Mouse (Mus musculus): ENCODE data around the gene Vmn2r90. TPM values are rescaled to one million over a fixed set of nuclear protein-coding genes. Genes with fewer than 3 reads are reported as not detected.
A peak's percentile ranks its signal among the peaks of the same experiment; 100 is the strongest.
"Not testable (repeated sequence)": the region's sequence is repeated elsewhere in the genome, so short reads cannot be mapped to it uniquely, and the experiment has no call there.

Gene Vmn2r90
- polyA plus RNA-seq (2014; fragmentation: Nextera tagmentation; extraction: Ambion mirVana), result not detected in 2 replicates

GRCm38 (mm10) chr17:17703447-17703846, at the start of gene Vmn2r90:
TSS of gene Vmn2r90 (plus strand) at chr17:17703747.
- no peak within 1 kb of the TSS for H3K27ac ChIP-seq (ENCODE audit: low read depth, low read length)
- H3K4me1 ChIP-seq (replicated peaks; ENCODE audit: control insufficient read depth, insufficient read depth, low read length), result no peaks in the 10 kb centered on the region
- no peak within 1 kb of the TSS for H3K9ac ChIP-seq (ENCODE audit: low read depth, low read length)
- ATAC-seq (replicated peaks; ENCODE audit: low FRiP score) (no peak), DNase-seq (ENCODE audit: low spot score) (no peak)
- no peak within 1 kb of the TSS for H3K4me3 ChIP-seq (ENCODE audit: low read depth, low read length)
- no peaks in the 10 kb centered on the region for H3K9me3 ChIP-seq (ENCODE audit: control insufficient read depth, low read length)
- no peaks in the 10 kb centered on the region for H3K27me3 ChIP-seq (replicated peaks; ENCODE audit: control insufficient read depth, insufficient read depth, low read length)
- WGBS, result 55% methylated on average over 1 of the region's 1 CpGs
- H3K4me2 ChIP-seq, result no peak within 1 kb of the TSS
- H3K36me3 ChIP-seq (ENCODE audit: control insufficient read depth, insufficient read depth, low read length), result no peaks in the 10 kb centered on the region

GRCm38 (mm10) chr17:17654997-17655828, 48.3 kb upstream of the Vmn2r90 start:
- H3K27me3 ChIP-seq (replicated peaks; ENCODE audit: control insufficient read depth, insufficient read depth, low read length), result no peaks in the 10 kb centered on the region
- peak; percentile 31 for DNase-seq (ENCODE audit: low spot score)
- no peak overlapping the region for H3K27ac ChIP-seq (ENCODE audit: low read depth, low read length)
- H3K4me2 ChIP-seq, result 0 out of 2 replicates have a peak overlapping the region, but pooled peaks have one; percentile 22
- no peaks in the 10 kb centered on the region for H3K4me1 ChIP-seq (replicated peaks; ENCODE audit: control insufficient read depth, insufficient read depth, low read length)
- H3K9ac ChIP-seq (ENCODE audit: low read depth, low read length), result no peak overlapping the region
- ATAC-seq (replicated peaks; ENCODE audit: low FRiP score), result no peak
- H3K4me3 ChIP-seq (ENCODE audit: low read depth, low read length), result no peak overlapping the region
- 18% methylated on average over 10 of the region's 10 CpGs for WGBS
- no peaks in the 10 kb centered on the region for H3K36me3 ChIP-seq (ENCODE audit: control insufficient read depth, insufficient read depth, low read length)
- H3K9me3 ChIP-seq (ENCODE audit: control insufficient read depth, low read length), result no peaks in the 10 kb centered on the region

GRCm38 (mm10) chr17:17655829-17656176, 47.7 kb upstream of the Vmn2r90 start:
- WGBS, result 30% methylated on average over 2 of the region's 2 CpGs
- DNase-seq (ENCODE audit: low spot score) (no peak), ATAC-seq (replicated peaks; ENCODE audit: low FRiP score) (no peak)
- H3K4me1 ChIP-seq (replicated peaks; ENCODE audit: control insufficient read depth, insufficient read depth, low read length), result no peaks in the 10 kb centered on the region
- no peak overlapping the region for H3K4me3 ChIP-seq (ENCODE audit: low read depth, low read length)
- H3K9ac ChIP-seq (ENCODE audit: low read depth, low read length), result no peak overlapping the region
- no peak overlapping the region for H3K4me2 ChIP-seq
- H3K27me3 ChIP-seq (replicated peaks; ENCODE audit: control insufficient read depth, insufficient read depth, low read length), result no peaks in the 10 kb centered on the region
- H3K27ac ChIP-seq (ENCODE audit: low read depth, low read length), result no peak overlapping the region
- H3K36me3 ChIP-seq (ENCODE audit: control insufficient read depth, insufficient read depth, low read length), result no peaks in the 10 kb centered on the region
- no peaks in the 10 kb centered on the region for H3K9me3 ChIP-seq (ENCODE audit: control insufficient read depth, low read length)

DNA sequence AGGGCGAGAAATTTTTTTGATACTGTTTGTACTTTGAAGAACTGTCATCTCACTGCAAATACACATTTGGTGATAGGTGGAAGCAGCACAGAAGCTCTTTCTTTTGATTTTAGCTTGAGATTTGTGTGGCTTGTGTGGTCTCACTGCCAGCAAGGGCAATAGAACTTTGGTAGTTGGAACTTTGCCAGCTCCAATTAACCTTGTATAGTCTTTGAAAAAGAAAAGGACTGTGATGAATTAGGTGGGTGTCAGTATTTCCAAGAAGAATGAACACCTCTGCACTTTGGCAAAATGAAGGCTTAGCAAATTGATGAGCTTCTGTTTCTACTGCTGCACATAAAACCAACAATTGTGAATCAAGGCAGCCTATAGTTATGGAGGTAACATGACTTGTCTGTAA, 24.8 kb upstream of the Vmn2r90 start:
- H3K4me1 ChIP-seq (replicated peaks; ENCODE audit: control insufficient read depth, insufficient read depth, low read length), result no peaks in the 10 kb centered on the region
- no peak overlapping the region for H3K27ac ChIP-seq (ENCODE audit: low read depth, low read length)
- no peaks in the 10 kb centered on the region for H3K36me3 ChIP-seq (ENCODE audit: control insufficient read depth, insufficient read depth, low read length)
- no peak for ATAC-seq (replicated peaks; ENCODE audit: low FRiP score)
- 72% methylated on average over 1 of the region's 1 CpGs for WGBS
- no peaks in the 10 kb centered on the region for H3K9me3 ChIP-seq (ENCODE audit: control insufficient read depth, low read length)
- H3K9ac ChIP-seq (ENCODE audit: low read depth, low read length), result no peak overlapping the region
- no peak overlapping the region for H3K4me2 ChIP-seq
- H3K4me3 ChIP-seq (ENCODE audit: low read depth, low read length), result no peak overlapping the region
- H3K27me3 ChIP-seq (replicated peaks; ENCODE audit: control insufficient read depth, insufficient read depth, low read length), result no peaks in the 10 kb centered on the region
- DNase-seq (ENCODE audit: low spot score), result no peak

DNA sequence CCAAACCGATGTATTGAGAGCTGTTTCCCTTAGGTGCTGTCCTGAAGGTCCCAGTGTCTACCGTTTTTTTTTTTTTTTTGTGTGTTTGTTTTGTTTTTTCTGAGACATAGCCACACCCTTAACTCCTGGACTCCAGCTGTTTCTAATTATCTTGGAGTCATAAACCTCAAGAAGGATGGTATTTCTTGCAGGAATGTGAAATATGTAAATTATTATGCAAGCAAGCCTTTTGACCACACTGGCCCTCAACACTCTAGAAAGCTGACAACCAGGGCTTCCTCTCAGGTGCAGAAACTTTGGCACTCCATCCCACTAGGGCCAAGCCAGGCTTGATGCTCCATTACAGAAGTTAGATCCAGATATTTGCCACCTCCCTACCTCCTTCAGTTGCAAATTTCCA, 12.9 kb upstream of the Vmn2r90 start:
- Histone ChIP-seq H3K4me3 (ENCODE audit: low read depth, low read length) (no peak overlapping the region), H3K36me3 (ENCODE audit: control insufficient read depth, insufficient read depth, low read length) (no peaks in the 10 kb centered on the region), H3K9me3 (ENCODE audit: control insufficient read depth, low read length) (no peaks in the 10 kb centered on the region), H3K27me3 (replicated peaks; ENCODE audit: control insufficient read depth, insufficient read depth, low read length) (no peaks in the 10 kb centered on the region), H3K9ac (ENCODE audit: low read depth, low read length) (no peak overlapping the region), H3K4me1 (replicated peaks; ENCODE audit: control insufficient read depth, insufficient read depth, low read length) (no peaks in the 10 kb centered on the region), H3K27ac (ENCODE audit: low read depth, low read length) (no peak overlapping the region), H3K4me2 (no peak overlapping the region)
- 70% methylated on average over 2 of the region's 2 CpGs for WGBS
- DNase-seq (ENCODE audit: low spot score) (no peak), ATAC-seq (replicated peaks; ENCODE audit: low FRiP score) (no peak)

DNA sequence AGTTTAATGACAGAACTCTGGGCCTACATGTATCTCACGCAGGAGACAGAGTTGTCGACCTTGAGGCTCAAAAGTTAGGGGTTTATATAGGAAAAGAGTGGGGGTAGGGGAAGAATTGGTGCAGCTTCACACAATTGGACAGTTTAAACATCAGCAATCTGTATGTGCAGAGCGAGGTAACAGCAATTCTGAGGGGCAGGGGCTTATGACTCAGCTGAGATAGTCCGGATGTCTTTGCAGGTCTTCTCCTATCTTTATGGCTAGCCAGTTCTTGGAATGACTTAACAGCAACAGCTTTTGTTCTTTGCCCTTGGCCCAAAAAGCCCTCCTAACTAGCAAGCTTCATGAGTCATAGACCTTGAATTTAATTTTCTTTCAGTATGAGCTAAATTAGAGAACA, 28.8 kb downstream of the Vmn2r90 start:
- not testable (repeated sequence) for H3K9ac ChIP-seq (ENCODE audit: low read depth, low read length); H3K27ac ChIP-seq (ENCODE audit: low read depth, low read length); DNase-seq (ENCODE audit: low spot score); H3K9me3 ChIP-seq (ENCODE audit: control insufficient read depth, low read length); H3K4me1 ChIP-seq (replicated peaks; ENCODE audit: control insufficient read depth, insufficient read depth, low read length); H3K36me3 ChIP-seq (ENCODE audit: control insufficient read depth, insufficient read depth, low read length); H3K27me3 ChIP-seq (replicated peaks; ENCODE audit: control insufficient read depth, insufficient read depth, low read length); ATAC-seq (replicated peaks; ENCODE audit: low FRiP score); H3K4me2 ChIP-seq; H3K4me3 ChIP-seq (ENCODE audit: low read depth, low read length)
- 77% methylated on average over 4 of the region's 4 CpGs for WGBS

DNA sequence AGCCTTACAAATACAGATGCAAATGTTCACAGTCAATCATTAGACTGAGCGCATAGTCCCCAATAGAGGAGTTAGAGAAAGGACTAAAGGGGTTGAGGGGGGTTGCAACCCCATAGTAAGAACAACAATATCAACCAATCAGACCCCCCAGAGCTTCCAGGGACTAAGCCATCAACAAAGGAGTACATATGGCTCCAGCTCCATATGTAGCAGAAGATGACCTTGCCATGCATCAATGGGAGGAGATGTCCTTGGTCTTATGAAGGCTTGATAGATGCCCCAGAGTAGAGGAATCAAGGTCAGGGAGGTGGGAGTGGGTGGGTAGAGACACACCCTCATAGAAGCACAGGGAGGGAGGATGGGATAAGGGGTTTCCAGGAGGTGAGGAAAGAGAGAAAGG, 35.1 kb downstream of the Vmn2r90 start:
- H3K27me3 ChIP-seq (replicated peaks; ENCODE audit: control insufficient read depth, insufficient read depth, low read length), result no peaks in the 10 kb centered on the region
- peaks cover 2% of the 10 kb centered on the region; the same call in 1 of the 2 replicates for H3K9me3 ChIP-seq (ENCODE audit: control insufficient read depth, low read length)
- no peaks in the 10 kb centered on the region for H3K4me1 ChIP-seq (replicated peaks; ENCODE audit: control insufficient read depth, insufficient read depth, low read length)
- H3K9ac ChIP-seq (ENCODE audit: low read depth, low read length), result no peak overlapping the region
- DNase-seq (ENCODE audit: low spot score) (no peak), ATAC-seq (replicated peaks; ENCODE audit: low FRiP score) (no peak)
- H3K4me3 ChIP-seq (ENCODE audit: low read depth, low read length), result no peak overlapping the region
- H3K4me2 ChIP-seq, result no peak overlapping the region
- no peak overlapping the region for H3K27ac ChIP-seq (ENCODE audit: low read depth, low read length)
- WGBS, result 76% methylated on average over 1 of the region's 1 CpGs
- no peaks in the 10 kb centered on the region for H3K36me3 ChIP-seq (ENCODE audit: control insufficient read depth, insufficient read depth, low read length)

GRCm38 (mm10) chr17:17739300-17739699, 35.8 kb downstream of the Vmn2r90 start:
- not testable (repeated sequence) for H3K9ac ChIP-seq (ENCODE audit: low read depth, low read length); H3K9me3 ChIP-seq (ENCODE audit: control insufficient read depth, low read length); H3K4me3 ChIP-seq (ENCODE audit: low read depth, low read length); H3K27ac ChIP-seq (ENCODE audit: low read depth, low read length); H3K4me1 ChIP-seq (replicated peaks; ENCODE audit: control insufficient read depth, insufficient read depth, low read length); H3K27me3 ChIP-seq (replicated peaks; ENCODE audit: control insufficient read depth, insufficient read depth, low read length); H3K4me2 ChIP-seq; ATAC-seq (replicated peaks; ENCODE audit: low FRiP score); DNase-seq (ENCODE audit: low spot score); H3K36me3 ChIP-seq (ENCODE audit: control insufficient read depth, insufficient read depth, low read length)
- WGBS, result 90% methylated on average over 7 of the region's 7 CpGs

- H3K27ac ChIP-seq (ENCODE audit: low read depth, low read length); H3K9me3 ChIP-seq (ENCODE audit: control insufficient read depth, low read length); H3K4me1 ChIP-seq (replicated peaks; ENCODE audit: control insufficient read depth, insufficient read depth, low read length); ATAC-seq (replicated peaks; ENCODE audit: low FRiP score); H3K36me3 ChIP-seq (ENCODE audit: control insufficient read depth, insufficient read depth, low read length); H3K9ac ChIP-seq (ENCODE audit: low read depth, low read length); DNase-seq (ENCODE audit: low spot score); H3K27me3 ChIP-seq (replicated peaks; ENCODE audit: control insufficient read depth, insufficient read depth, low read length); H3K4me3 ChIP-seq (ENCODE audit: low read depth, low read length); H3K4me2 ChIP-seq: not testable (repeated sequence)
- WGBS, result 80% methylated on average over 5 of the region's 5 CpGs
Measured at GRCm38 (mm10) chr17:17739936-17740335, 36.4 kb downstream of the Vmn2r90 start.

Measured in liver, embryonic 11.5 days (tissue).